Mouse (Mus musculus): ENCODE results near the gene Cib3. TPM values are rescaled to one million over a fixed set of nuclear protein-coding genes. Genes with fewer than 3 reads are reported as not detected.
A peak's percentile ranks its signal among the peaks of the same experiment; 100 is the strongest.

Gene Cib3
- polyA plus RNA-seq, 1 experiment from 2014 or later: not detected

DNA sequence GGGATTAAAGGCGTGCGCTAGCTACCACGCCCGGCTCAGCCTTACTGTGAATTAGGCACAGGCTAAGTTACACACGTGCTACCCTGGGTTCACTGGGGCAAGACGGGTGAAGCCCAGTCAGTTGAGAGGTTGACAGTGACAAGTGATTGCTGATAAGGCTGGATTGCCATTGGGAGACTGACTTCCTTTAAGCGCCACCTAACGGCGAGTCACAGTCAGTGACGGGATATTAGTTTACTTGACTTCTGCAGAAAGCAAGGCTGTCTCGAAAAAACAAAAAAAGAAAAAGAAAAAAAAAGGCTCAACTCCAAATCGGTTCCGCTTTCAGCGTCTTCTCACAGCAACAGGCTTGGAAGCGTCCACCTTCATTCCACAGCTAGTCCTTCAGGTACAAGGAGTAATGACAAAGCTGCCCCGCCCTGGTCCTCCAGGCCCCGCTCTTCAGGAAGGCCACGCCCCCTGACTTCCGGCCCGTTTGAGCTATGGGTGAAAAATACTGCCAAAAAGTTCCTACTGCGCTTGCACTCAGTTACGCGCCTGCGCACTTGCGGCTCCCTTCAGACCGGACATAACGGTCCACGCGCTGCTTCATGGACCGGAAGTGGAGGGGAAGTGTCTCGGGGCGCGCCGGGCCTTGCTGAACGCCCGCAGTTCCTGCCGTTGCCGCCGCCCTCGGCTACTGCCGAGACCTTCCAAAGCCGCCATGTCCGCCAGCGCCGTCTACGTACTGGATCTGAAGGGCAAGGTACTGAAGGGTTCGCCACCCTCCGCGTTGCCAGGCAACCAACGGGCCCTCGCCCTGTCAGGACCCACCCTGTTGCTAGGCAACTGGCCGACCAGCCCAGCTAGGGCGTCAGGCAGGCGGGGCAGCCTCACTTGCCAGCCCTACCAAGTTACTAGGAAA, 27.1 kb upstream of the Cib3 start, which contains the start of gene Ap1m1:
Gene Ap1m1, plus strand, starts transcription at position 520 of the 904 bp plus-strand sequence.
- under 1% methylated on average over 54 of the region's 54 CpGs for WGBS

DNA sequence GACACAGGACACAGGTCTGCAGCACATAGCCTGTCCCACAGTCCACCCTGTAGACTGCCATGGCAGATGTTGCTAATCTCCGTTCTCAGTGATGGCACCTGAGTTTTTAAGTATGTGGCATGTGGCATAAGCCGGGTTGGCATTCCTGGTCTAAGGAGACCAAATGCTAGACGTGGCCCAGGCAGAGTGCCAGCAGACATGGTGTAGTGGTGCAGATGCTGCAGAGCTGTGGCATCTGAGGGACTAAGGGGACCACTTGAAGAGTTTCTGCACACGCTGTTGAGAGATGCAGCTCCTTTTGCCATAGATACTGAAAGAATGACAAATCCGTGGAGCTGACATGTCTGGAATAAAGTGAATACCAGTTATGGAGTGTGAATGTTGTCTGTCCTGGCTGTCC, 10.0 kb upstream of the Cib3 start:
- no peak for ATAC-seq (ENCODE audit: low FRiP score, low read depth)
- no peak overlapping the region for H3K27ac ChIP-seq (replicated peaks)
- 93% methylated on average over 5 of the region's 5 CpGs for WGBS
- no peak overlapping the region for H3K4me2 ChIP-seq (replicated peaks)
- no peaks in the 10 kb centered on the region for H3K27me3 ChIP-seq
- H3K9ac ChIP-seq (replicated peaks): no peak overlapping the region
- no peaks in the 10 kb centered on the region for H3K9me3 ChIP-seq
- H3K4me1 ChIP-seq: peaks cover 14% of the 10 kb centered on the region
- no peak overlapping the region for H3K4me3 ChIP-seq
- peaks cover 34% of the 10 kb centered on the region for H3K36me3 ChIP-seq

More for the DNA sequence above, 27.1 kb upstream of the Cib3 start, which contains the start of gene Ap1m1:
- peak; percentile 97 for ATAC-seq (ENCODE audit: low FRiP score, low read depth)
- H3K9ac ChIP-seq (replicated peaks): peak within 1 kb of the TSS; percentile 54
- H3K36me3 ChIP-seq: peaks cover 7% of the 10 kb centered on the region
- no peaks in the 10 kb centered on the region for H3K9me3 ChIP-seq
- H3K4me3 ChIP-seq: peak within 1 kb of the TSS; percentile 64
- H3K27ac ChIP-seq (replicated peaks): peak within 1 kb of the TSS; percentile 95
- peaks cover 16% of the 10 kb centered on the region for H3K4me1 ChIP-seq
- H3K27me3 ChIP-seq: no peaks in the 10 kb centered on the region
- H3K4me2 ChIP-seq (replicated peaks): peak within 1 kb of the TSS; percentile 60

DNA sequence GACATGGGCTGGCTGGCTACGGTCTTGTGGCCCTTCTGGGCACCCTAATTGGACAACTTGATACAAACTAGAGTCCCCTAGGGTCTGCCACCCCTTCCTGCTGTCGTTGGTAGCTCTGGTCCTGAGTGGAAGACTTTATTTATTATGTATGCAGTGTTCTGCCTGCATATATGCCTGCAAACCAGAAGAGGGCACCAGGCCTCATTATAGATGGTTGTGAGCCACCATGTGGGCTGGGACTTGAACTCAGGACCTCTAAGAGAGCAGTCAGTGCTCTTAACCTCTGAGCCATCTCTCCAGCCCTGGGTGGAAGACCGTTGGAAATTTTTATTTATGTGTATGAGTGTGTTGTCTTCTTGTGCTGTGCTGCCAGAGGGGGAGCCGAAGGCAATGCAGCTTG, 8.1 kb upstream of the Cib3 start:
- 86% methylated on average over 4 of the region's 4 CpGs for WGBS
- ATAC-seq (ENCODE audit: low FRiP score, low read depth): no peak
- no peak overlapping the region for H3K27ac ChIP-seq (replicated peaks)
- H3K36me3 ChIP-seq: peaks cover 34% of the 10 kb centered on the region
- 0 out of 2 replicates have a peak, but pooled peaks cover 6% of the 10 kb centered on the region for H3K27me3 ChIP-seq
- no peak overlapping the region for H3K9ac ChIP-seq (replicated peaks)
- H3K4me3 ChIP-seq: peak overlapping the region; percentile 86
- no peaks in the 10 kb centered on the region for H3K9me3 ChIP-seq
- H3K4me2 ChIP-seq (replicated peaks): peak overlapping the region; percentile 92
- H3K4me1 ChIP-seq: peaks cover 14% of the 10 kb centered on the region

DNA sequence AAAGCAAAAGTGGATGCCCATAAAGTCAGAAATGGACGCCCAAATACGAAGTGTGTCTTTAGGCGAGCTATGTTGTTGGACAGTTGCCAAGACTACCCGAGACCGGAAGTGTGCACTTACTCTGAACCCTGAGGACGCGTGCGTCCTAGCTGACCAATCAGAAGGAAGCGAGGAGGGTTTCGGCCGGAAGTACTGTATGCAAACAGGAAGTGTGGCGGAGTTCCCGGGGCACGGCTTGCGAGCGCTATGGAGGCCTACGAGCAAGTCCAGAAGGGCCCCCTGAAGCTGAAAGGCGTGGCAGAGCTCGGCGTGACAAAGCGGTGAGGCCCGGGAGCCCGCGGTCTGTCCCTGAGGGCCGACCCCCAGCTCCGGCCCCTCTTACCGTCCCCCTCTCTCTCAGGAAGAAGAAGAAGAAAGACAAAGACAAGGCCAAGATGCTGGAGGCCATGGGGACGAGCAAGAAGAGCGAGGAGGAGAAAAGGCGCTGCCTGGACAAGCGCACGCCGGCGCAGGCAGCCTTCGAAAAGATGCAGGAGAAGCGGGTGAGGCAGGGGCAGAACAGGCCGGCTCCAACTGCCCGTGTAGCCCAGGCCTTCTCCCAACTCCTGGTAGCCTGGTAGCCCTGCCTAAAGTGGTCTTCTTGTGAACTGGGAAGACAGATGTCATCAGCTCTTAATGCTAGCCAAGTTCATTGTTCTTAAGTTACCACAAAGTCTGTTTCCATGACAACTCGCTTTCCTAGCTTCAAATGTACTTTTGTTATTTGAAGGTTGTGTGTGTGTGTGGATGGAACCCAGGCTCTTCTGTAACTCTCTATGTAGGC, 7.1 kb upstream of the Cib3 start, which contains the start of gene Fam32a:
Gene Fam32a, plus strand, starts transcription at position 190 of the 823 bp plus-strand sequence.
- Histone ChIP-seq H3K27me3 (peaks cover 10% of the 10 kb centered on the region; the same call in 1 of the 2 replicates), H3K4me3 (peak within 1 kb of the TSS; percentile 86), H3K4me1 (peaks cover 14% of the 10 kb centered on the region), H3K4me2 (replicated peaks) (peak within 1 kb of the TSS; percentile 92), H3K9me3 (no peaks in the 10 kb centered on the region), H3K36me3 (peaks cover 34% of the 10 kb centered on the region), H3K9ac (replicated peaks) (peak within 1 kb of the TSS; percentile 82), H3K27ac (replicated peaks) (peak within 1 kb of the TSS; percentile 75)
- ATAC-seq (ENCODE audit: low FRiP score, low read depth): peak; percentile 99
- WGBS: 16% methylated on average over 39 of the region's 39 CpGs

DNA sequence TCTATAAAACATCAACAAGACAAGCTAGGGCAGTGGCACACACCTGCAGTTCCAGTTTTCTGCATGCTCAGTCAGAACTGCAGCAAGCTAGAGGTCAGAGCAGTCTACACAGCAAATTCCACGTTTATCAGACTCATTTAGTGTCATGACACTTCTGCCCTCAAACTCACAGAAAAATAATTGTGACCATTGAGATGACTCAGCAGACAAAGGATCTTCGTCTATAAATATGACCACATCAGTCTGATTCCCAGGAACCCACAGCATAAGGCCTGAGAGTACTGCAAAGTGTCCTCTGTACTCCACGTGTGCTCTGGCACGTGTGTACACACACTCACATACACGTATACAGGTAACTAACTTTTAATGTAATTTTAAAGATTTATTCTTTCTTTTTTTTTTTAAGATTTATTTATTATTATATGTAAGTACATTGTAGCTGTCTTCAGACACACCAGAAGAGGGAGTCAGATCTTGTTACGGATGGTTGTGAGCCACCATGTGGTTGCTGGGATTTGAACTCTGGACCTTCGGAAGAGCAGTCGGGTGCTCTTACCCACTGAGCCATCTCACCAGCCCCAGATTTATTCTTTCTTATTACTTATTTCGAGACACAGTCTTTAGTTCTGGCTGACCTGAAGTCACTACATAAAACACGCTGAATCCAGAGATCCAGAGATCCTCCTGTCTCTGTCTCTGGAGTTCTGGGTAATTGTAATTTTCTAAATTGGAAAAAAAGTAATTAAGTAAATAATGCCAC, 6.3 kb upstream of the Cib3 start:
- WGBS: 80% methylated on average over 9 of the region's 10 CpGs
- no peak; the same call in 1 of the 2 replicates for ATAC-seq (ENCODE audit: low FRiP score, low read depth)
- Histone ChIP-seq H3K9me3 (no peaks in the 10 kb centered on the region), H3K4me1 (peaks cover 14% of the 10 kb centered on the region), H3K9ac (replicated peaks) (no peak overlapping the region), H3K27ac (replicated peaks) (no peak overlapping the region), H3K36me3 (peaks cover 32% of the 10 kb centered on the region), H3K4me3 (peak overlapping the region; percentile 86), H3K4me2 (replicated peaks) (peak overlapping the region; percentile 92), H3K27me3 (peaks cover 12% of the 10 kb centered on the region; the same call in 1 of the 2 replicates)

DNA sequence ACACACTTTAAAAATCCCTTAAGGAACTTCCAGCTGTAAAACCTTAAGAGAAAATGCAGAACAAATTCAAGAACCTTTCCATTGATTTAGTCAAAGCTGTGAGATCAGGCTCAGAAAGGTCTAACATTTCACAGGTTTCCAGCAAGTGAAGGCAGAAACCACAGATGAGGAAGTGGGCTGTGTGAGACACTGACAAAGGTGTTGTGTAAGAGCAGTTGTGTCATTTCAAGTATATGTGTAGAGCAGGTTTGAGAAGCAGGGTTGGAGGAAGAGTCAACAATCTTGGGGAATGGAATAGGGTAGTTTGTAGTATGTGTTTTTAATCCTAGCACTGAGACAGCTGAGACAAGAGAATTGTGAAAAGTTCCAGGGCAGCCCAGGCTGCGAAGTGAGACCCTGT, 3.2 kb upstream of the Cib3 start:
- Histone ChIP-seq H3K27ac (replicated peaks) (no peak overlapping the region), H3K27me3 (peaks cover 16% of the 10 kb centered on the region), H3K9me3 (no peaks in the 10 kb centered on the region), H3K4me2 (replicated peaks) (no peak overlapping the region), H3K4me1 (peaks cover 8% of the 10 kb centered on the region), H3K4me3 (no peak overlapping the region), H3K9ac (replicated peaks) (no peak overlapping the region), H3K36me3 (0 out of 2 replicates have a peak, but pooled peaks cover 2% of the 10 kb centered on the region)
- 53% methylated on average over 1 of the region's 1 CpGs for WGBS
- no peak for ATAC-seq (ENCODE audit: low FRiP score, low read depth)

DNA sequence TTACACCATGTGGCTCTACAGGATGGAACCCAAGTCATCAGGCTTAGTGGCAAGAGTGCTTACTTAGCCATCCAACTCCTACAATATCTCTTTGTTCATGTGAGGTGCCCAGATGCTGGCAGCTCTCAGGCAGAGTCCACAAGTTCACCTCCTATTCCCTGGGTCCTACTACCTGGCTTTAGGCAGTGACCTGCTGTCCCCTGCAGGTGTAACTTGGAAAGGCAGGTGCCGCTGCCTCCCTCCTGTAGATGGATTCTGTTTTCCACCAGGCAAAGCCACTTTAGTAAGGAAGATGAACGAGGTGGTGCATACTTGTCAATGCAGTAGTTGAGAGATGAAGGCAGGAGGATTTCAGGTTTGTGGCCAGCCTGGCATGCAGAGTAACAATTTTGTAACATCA, 2.4 kb upstream of the Cib3 start:
- no peak overlapping the region for H3K9ac ChIP-seq (replicated peaks)
- H3K27ac ChIP-seq (replicated peaks): no peak overlapping the region
- peaks cover 16% of the 10 kb centered on the region for H3K27me3 ChIP-seq
- H3K4me2 ChIP-seq (replicated peaks): no peak overlapping the region
- no peaks in the 10 kb centered on the region for H3K4me1 ChIP-seq
- no peak for ATAC-seq (ENCODE audit: low FRiP score, low read depth)
- no peak overlapping the region for H3K4me3 ChIP-seq
- no peaks in the 10 kb centered on the region for H3K9me3 ChIP-seq
- H3K36me3 ChIP-seq: no peaks in the 10 kb centered on the region
- WGBS: 48% methylated on average over 2 of the region's 2 CpGs

DNA sequence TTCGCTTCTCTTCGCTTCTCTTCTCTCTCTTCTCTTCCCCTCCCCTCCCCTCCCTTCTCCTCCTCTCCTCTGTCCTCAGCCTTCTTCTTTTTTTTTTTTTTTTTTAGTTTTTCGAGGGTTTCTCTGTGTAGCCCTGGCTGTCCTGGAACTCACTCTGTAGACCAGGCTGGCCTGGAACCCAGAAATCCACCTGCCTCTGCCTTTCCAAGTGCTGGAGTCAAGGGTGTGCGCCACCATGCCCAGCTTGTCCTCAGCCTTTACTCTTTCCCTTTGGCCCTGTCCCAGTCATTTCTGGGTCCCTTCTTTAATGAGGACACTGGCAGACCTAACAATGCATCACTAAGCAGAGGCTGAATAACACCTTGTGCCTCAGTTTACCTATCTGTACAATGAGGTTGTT, 899 bp upstream of the Cib3 start, which contains the start of gene Gm11034:
Gene Gm11034, minus strand, starts transcription at position 101 of the 400 bp plus-strand sequence.
- H3K27me3 ChIP-seq: peaks cover 16% of the 10 kb centered on the region
- no peak within 1 kb of the TSS for H3K4me2 ChIP-seq (replicated peaks)
- H3K4me1 ChIP-seq: no peaks in the 10 kb centered on the region
- no peak within 1 kb of the TSS for H3K9ac ChIP-seq (replicated peaks)
- WGBS: 69% methylated on average over 4 of the region's 4 CpGs
- no peak within 1 kb of the TSS for H3K27ac ChIP-seq (replicated peaks)
- H3K9me3 ChIP-seq: no peaks in the 10 kb centered on the region
- ATAC-seq (ENCODE audit: low FRiP score, low read depth): no peak
- H3K36me3 ChIP-seq: no peaks in the 10 kb centered on the region
- no peak within 1 kb of the TSS for H3K4me3 ChIP-seq

DNA sequence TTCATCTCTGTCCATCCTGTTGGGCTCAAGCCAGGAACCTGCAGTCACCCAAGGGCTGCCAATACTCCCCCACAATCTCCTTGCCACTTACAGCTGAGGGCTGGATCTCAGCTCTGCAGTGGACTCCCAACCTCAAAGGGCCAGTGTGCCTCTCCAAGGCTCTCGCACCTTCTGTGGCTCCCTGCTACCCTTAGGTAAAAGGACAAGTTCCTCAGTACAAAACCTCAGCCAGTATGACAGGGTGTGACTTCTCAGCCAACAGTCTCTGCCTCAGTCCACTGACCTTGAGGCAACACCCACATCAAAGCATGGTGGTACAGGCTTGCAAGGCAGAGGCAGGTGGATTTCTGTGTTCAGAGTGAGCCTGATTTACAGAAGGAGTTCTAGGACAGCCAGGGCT, 791 bp downstream of the Cib3 start:
- H3K9me3 ChIP-seq: no peaks in the 10 kb centered on the region
- H3K27me3 ChIP-seq: peaks cover 15% of the 10 kb centered on the region
- H3K27ac ChIP-seq (replicated peaks): no peak overlapping the region
- no peak overlapping the region for H3K4me3 ChIP-seq
- H3K36me3 ChIP-seq: no peaks in the 10 kb centered on the region
- no peak overlapping the region for H3K4me2 ChIP-seq (replicated peaks)
- H3K4me1 ChIP-seq: no peaks in the 10 kb centered on the region
- 91% methylated on average over 1 of the region's 1 CpGs for WGBS
- no peak for ATAC-seq (ENCODE audit: low FRiP score, low read depth)
- H3K9ac ChIP-seq (replicated peaks): no peak overlapping the region

DNA sequence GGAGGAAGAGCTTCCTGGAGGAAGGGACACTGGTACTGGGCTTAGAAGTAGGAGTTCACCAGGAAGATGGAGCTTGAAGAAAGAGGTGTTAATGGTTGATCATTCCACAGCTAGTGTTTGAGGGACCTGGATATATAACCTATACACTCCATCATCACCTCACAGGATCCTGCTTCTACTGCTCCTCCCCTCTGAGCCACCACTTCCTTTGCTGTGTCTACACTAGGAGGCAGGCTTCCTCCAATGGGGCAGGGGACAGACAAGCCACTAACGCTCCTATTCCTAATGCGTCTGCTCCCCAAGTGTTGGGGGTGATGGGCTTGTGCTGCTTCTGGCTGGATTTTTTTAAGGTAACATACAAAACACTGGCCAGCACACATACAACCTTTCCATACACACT, 1.9 kb downstream of the Cib3 start:
- H3K4me2 ChIP-seq (replicated peaks): no peak overlapping the region
- peaks cover 10% of the 10 kb centered on the region for H3K27me3 ChIP-seq
- no peaks in the 10 kb centered on the region for H3K9me3 ChIP-seq
- no peak overlapping the region for H3K9ac ChIP-seq (replicated peaks)
- no peak for ATAC-seq (ENCODE audit: low FRiP score, low read depth)
- 74% methylated on average over 2 of the region's 2 CpGs for WGBS
- H3K4me3 ChIP-seq: no peak overlapping the region
- H3K36me3 ChIP-seq: no peaks in the 10 kb centered on the region
- H3K4me1 ChIP-seq: no peaks in the 10 kb centered on the region
- no peak overlapping the region for H3K27ac ChIP-seq (replicated peaks)

DNA sequence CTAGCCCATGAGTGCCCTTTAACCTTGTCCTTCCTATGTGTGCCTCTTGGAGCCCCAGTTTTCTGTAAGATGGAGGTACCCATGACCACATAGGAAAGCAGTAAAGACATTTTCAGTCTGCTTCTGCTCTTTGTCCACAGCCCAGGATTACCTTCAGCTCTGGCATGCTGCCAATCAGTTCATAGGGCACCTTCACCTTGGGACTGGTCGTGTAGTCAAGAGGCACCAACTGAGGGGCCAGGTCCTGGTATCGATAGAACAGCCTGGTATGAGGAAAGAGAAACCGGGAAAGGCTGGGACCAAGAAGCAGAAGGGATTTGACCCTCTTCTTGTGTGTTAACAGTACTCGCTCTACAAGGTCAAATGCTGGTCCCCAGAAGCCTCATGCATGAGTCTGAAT, 2.4 kb downstream of the Cib3 start:
- no peak for ATAC-seq (ENCODE audit: low FRiP score, low read depth)
- Histone ChIP-seq H3K4me1 (no peaks in the 10 kb centered on the region), H3K4me3 (no peak overlapping the region), H3K27me3 (peaks cover 10% of the 10 kb centered on the region), H3K36me3 (no peaks in the 10 kb centered on the region), H3K9ac (replicated peaks) (no peak overlapping the region), H3K27ac (replicated peaks) (no peak overlapping the region), H3K4me2 (replicated peaks) (no peak overlapping the region), H3K9me3 (no peaks in the 10 kb centered on the region)
- WGBS: 80% methylated on average over 4 of the region's 4 CpGs

Data from midbrain, embryonic 12.5 days (tissue).